Mouse (Mus musculus) embryonic facial prominence, embryonic 10.5 days (tissue): ENCODE data around the gene Gm20878. TPM values are rescaled to one million over a fixed set of nuclear protein-coding genes. Genes with fewer than 3 reads are reported as not detected.
"Not testable (repeated sequence)": the region's sequence is repeated elsewhere in the genome, so short reads cannot be mapped to it uniquely, and the experiment has no call there.

Experiments used
- DNase-seq: peaks from one replicate; pipeline ENCODE4 v3.0.0-alpha.2; 2017; ENCODE audit warnings: low spot score
- H3K27ac ChIP-seq: fragments of 300-500 bp; sonication (generic); replicated peaks from 2 replicates; pipeline ENCODE4 v1.5.1; 2016; ENCODE audit warnings: mild to moderate bottlenecking
- H3K27me3 ChIP-seq: fragments of 300-500 bp; sonication (generic); replicated peaks from 2 replicates; pipeline ENCODE4 v1.6.1; 2016; ENCODE audit warnings: low read depth, mild to moderate bottlenecking; ENCODE audit not compliant: poor library complexity, severe bottlenecking
- H3K36me3 ChIP-seq: fragments of 300-500 bp; sonication (generic); replicated peaks from 2 replicates; pipeline ENCODE4 v1.6.1; 2016; ENCODE audit warnings: mild to moderate bottlenecking, moderate library complexity
- H3K4me1 ChIP-seq: fragments of 300-500 bp; sonication (generic); 2 replicates; pipeline ENCODE4 v1.6.1; 2016
- H3K4me3 ChIP-seq: fragments of 300-500 bp; sonication (generic); 2 replicates; pipeline ENCODE4 v1.5.1; 2016; ENCODE audit warnings: mild to moderate bottlenecking, moderate library complexity
- H3K9me3 ChIP-seq: fragments of 300-500 bp; sonication (generic); 2 replicates; pipeline ENCODE4 v1.6.1; 2016; ENCODE audit warnings: mild to moderate bottlenecking
- WGBS: fragments of 180-500 bp; shearing (Covaris S2); methylation state at CpG from one replicate; pipeline ENCODE4 v1.1.7; 2016; 5-methylcytosine and 5-hydroxymethylcytosine counted together
- polyA plus RNA-seq: library from polyadenylated mRNA; unstranded; fragments of >200 nt; fragmentation: Nextera tagmentation; extraction: Ambion mirVana; gene quantifications from 2 replicates; pipeline ENCODE4 v1.2.1, GENCODE M21; 2016

Gene Gm20878
- 1.5 and 2.8 TPM in 2 replicates for polyA plus RNA-seq

DNA sequence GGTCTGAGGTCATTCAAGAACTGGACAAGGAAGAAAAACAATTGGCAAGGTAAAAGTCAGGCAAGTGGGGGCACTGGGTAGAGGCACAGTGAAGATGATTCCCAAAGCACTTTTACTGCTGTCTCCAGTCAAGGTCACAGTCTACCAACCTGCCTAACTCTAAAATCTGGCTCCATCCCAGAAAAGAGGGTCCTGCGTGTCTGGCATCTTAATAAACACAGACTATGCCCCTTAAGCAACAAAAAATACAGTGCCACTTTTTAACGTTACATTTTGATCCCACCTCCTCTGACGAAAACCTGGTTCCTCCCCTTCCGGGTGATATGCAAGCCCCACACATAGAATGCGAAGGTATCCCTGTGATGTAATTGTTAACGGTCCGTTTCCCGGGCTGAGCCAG lies at the start of gene Gm20878:
Gm20878 (plus strand) TSS at position 301 of the 400 bp plus-strand sequence.
- H3K27me3 ChIP-seq, H3K36me3 ChIP-seq, H3K27ac ChIP-seq, H3K4me1 ChIP-seq, H3K4me3 ChIP-seq, H3K9me3 ChIP-seq, DNase-seq: not testable (repeated sequence)
- WGBS = no CpG with 5 or more reads among the region's 8 CpGs

DNA sequence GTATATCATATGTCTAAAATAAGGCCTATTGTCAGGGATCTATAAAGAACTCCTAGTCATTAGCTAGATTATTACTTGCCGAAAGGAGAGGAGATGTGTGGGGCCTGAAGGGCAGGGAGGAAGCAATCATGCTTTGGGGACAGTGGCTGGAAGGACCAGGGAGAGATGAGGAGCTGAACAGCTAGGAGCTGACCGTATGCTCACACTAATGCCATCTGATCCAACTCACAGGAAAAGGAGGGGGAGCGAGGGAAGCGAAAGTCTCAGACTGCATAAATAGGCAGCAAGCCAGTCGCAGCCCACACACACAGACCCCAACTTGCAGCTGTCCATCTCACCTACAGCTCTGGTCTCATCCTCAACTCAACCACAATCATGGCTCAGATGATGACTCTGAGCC lies 38.1 kb upstream of the Gm20878 start, which contains the start of gene Gm21541:
Gm21541 (plus strand) TSS at position 301 of the 400 bp plus-strand sequence.
- not testable (repeated sequence) for H3K36me3 ChIP-seq, H3K4me3 ChIP-seq, H3K9me3 ChIP-seq, H3K27me3 ChIP-seq, H3K27ac ChIP-seq, H3K4me1 ChIP-seq, DNase-seq
- WGBS = no CpG with 5 or more reads among the region's 5 CpGs

DNA sequence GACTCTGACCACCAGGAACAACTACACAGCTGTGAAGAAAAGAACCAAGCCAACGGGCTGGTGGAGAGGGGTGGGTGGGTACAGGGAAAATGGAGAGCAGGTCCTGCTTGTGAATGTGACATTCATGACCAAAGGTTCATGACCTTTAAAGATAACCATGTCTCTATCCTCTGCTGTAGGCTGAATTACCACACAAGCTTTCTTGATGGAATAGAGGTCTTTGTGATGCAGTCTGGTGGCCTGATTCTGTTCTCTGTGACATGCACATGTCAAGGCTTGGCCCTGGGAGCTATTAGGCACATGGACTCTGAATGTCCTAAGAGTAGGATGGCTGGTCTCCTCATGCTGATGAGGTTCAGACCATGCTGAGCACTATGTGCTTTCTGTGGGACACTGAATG lies 24.4 kb downstream of the Gm20878 start, which contains the start of gene Fam205a4:
Fam205a4 (plus strand) TSS at position 301 of the 400 bp plus-strand sequence.
- not testable (repeated sequence) for H3K4me3 ChIP-seq, DNase-seq, H3K27me3 ChIP-seq, H3K36me3 ChIP-seq, H3K9me3 ChIP-seq, H3K27ac ChIP-seq, H3K4me1 ChIP-seq
- WGBS = no CpG with 5 or more reads among the region's 1 CpGs

Other genes starting within 250 kb of the Gm20878 start
- gene Cntfr, start 244.5 kb upstream of the Gm20878 start, polyA plus RNA-seq = 8.6 and 11.1 TPM in 2 replicates
- 146 and 188 TPM in 2 replicates for gene Il11ra1, start 241.6 kb upstream of the Gm20878 start, polyA plus RNA-seq
- gene Rpp25l, start 228.0 kb upstream of the Gm20878 start, polyA plus RNA-seq = 91.2 and 91.9 TPM in 2 replicates
- 133 and 140 TPM in 2 replicates for gene Dctn3, start 218.4 kb upstream of the Gm20878 start, polyA plus RNA-seq
- gene Arid3c, start 210.4 kb upstream of the Gm20878 start, polyA plus RNA-seq = 0.50 and 0.86 TPM in 2 replicates
- 31.2 and 34.3 TPM in 2 replicates for gene Galt, start 186.3 kb upstream of the Gm20878 start, polyA plus RNA-seq
- 87.6 and 91.5 TPM in 2 replicates for gene Sigmar1, start 185.4 kb upstream of the Gm20878 start, polyA plus RNA-seq
- gene Ccl27a, start 167.3 kb upstream of the Gm20878 start, polyA plus RNA-seq = 41.4 and 43.2 TPM in 2 replicates
- gene Gm21541, start 38.0 kb upstream of the Gm20878 start, polyA plus RNA-seq = not detected in 2 replicates
- 0.11 TPM in 1 of 2 replicates, not detected in the other for gene Fam205a4, start 24.5 kb downstream of the Gm20878 start, polyA plus RNA-seq
- gene Gm21093, start 93.2 kb downstream of the Gm20878 start, polyA plus RNA-seq = not detected in 2 replicates
- not detected in 2 replicates for gene Gm3893, start 149.6 kb downstream of the Gm20878 start, polyA plus RNA-seq
- 2.7 TPM in 1 of 2 replicates, not detected in the other for gene Gm13304, start 173.2 kb downstream of the Gm20878 start, polyA plus RNA-seq
- gene Gm13306, start 211.9 kb downstream of the Gm20878 start, polyA plus RNA-seq = not detected in 2 replicates
- gene Gm13305, start 227.0 kb downstream of the Gm20878 start, polyA plus RNA-seq = 0.49 TPM in 1 of 2 replicates, not detected in the other